Mouse (Mus musculus): Measurements from ENCODE around the gene Gm49359. TPM values are rescaled to one million over a fixed set of nuclear protein-coding genes. Genes with fewer than 3 reads are reported as not detected.
A peak's percentile ranks its signal among the peaks of the same experiment; 100 is the strongest.
"Not testable (repeated sequence)": the region's sequence is repeated elsewhere in the genome, so short reads cannot be mapped to it uniquely, and the experiment has no call there.

Gm49359 gene
- polyA plus RNA-seq (2014; fragmentation: Nextera tagmentation; extraction: Ambion mirVana) = 11.6 and 11.9 TPM in 2 replicates

GRCm38 (mm10) chr13:62466424-62467334 is at the start of gene Gm49359:
Gene Gm49359 (minus strand): TSS chr13:62466832.
- peak; percentile 96 for DNase-seq (ENCODE audit: low spot score, missing footprints)
- Histone ChIP-seq H3K9ac (ENCODE audit: low read length) (peak within 1 kb of the TSS; percentile 73), H3K27ac (ENCODE audit: low read depth, low read length) (peak within 1 kb of the TSS; percentile 48; the same call in 1 of the 2 replicates), H3K4me2 (peak within 1 kb of the TSS; percentile 32; the same call in 1 of the 2 replicates), H3K4me3 (ENCODE audit: low read depth, low read length) (peak within 1 kb of the TSS; percentile 61)
- ATAC-seq (ENCODE audit: low FRiP score) = peak; percentile 100
- 3% methylated on average over 28 of the region's 28 CpGs for WGBS
- H3K36me3 ChIP-seq (ENCODE audit: control insufficient read depth, insufficient read depth, low read length); H3K9me3 ChIP-seq (ENCODE audit: control insufficient read depth, low read length); H3K27me3 ChIP-seq (ENCODE audit: control insufficient read depth, insufficient read depth, low read length); H3K4me1 ChIP-seq (ENCODE audit: control insufficient read depth, insufficient read depth, low read length): not testable (repeated sequence)

- H3K9me3 ChIP-seq (ENCODE audit: control insufficient read depth, low read length); H3K4me1 ChIP-seq (ENCODE audit: control insufficient read depth, insufficient read depth, low read length); H3K27ac ChIP-seq (ENCODE audit: low read depth, low read length); H3K4me2 ChIP-seq; H3K4me3 ChIP-seq (ENCODE audit: low read depth, low read length); H3K27me3 ChIP-seq (ENCODE audit: control insufficient read depth, insufficient read depth, low read length); DNase-seq (ENCODE audit: low spot score, missing footprints); ATAC-seq (ENCODE audit: low FRiP score); H3K9ac ChIP-seq (ENCODE audit: low read length); H3K36me3 ChIP-seq (ENCODE audit: control insufficient read depth, insufficient read depth, low read length): not testable (repeated sequence)
- 81% methylated on average over 1 of the region's 1 CpGs for WGBS
These were observed 44.2 kb upstream of the Gm49359 start for GRCm38 (mm10) chr13:62510641-62511420.

- not testable (repeated sequence) for H3K9me3 ChIP-seq (ENCODE audit: control insufficient read depth, low read length); H3K4me1 ChIP-seq (ENCODE audit: control insufficient read depth, insufficient read depth, low read length); H3K27ac ChIP-seq (ENCODE audit: low read depth, low read length); H3K4me2 ChIP-seq; H3K36me3 ChIP-seq (ENCODE audit: control insufficient read depth, insufficient read depth, low read length); H3K9ac ChIP-seq (ENCODE audit: low read length); H3K4me3 ChIP-seq (ENCODE audit: low read depth, low read length); H3K27me3 ChIP-seq (ENCODE audit: control insufficient read depth, insufficient read depth, low read length); DNase-seq (ENCODE audit: low spot score, missing footprints); ATAC-seq (ENCODE audit: low FRiP score)
- 90% methylated on average over 8 of the region's 8 CpGs for WGBS
These were observed 6.0 kb upstream of the Gm49359 start for GRCm38 (mm10) chr13:62472661-62473060.

- H3K27me3 ChIP-seq (ENCODE audit: control insufficient read depth, insufficient read depth, low read length); H3K4me1 ChIP-seq (ENCODE audit: control insufficient read depth, insufficient read depth, low read length); H3K9me3 ChIP-seq (ENCODE audit: control insufficient read depth, low read length); H3K4me3 ChIP-seq (ENCODE audit: low read depth, low read length); H3K9ac ChIP-seq (ENCODE audit: low read length); H3K4me2 ChIP-seq; H3K27ac ChIP-seq (ENCODE audit: low read depth, low read length); ATAC-seq (ENCODE audit: low FRiP score); H3K36me3 ChIP-seq (ENCODE audit: control insufficient read depth, insufficient read depth, low read length): not testable (repeated sequence)
- peak; percentile 85 for DNase-seq (ENCODE audit: low spot score, missing footprints)
These were observed 3.3 kb upstream of the Gm49359 start for GRCm38 (mm10) chr13:62469947-62470346.

Small RNA genes lying within 50 kb of the gene (microRNA-seq; reads per million reads assigned to microRNA genes)
- not detected for gene Gm22256

Other genes starting within 250 kb of the Gm49359 start
- 4.8 TPM in 2 replicates for gene Gm3604, start 83.7 kb downstream of the Gm49359 start, polyA plus RNA-seq (2014; fragmentation: Nextera tagmentation; extraction: Ambion mirVana)
- gene Zfp935, start 91.7 kb upstream of the Gm49359 start, polyA plus RNA-seq (2014; fragmentation: Nextera tagmentation; extraction: Ambion mirVana) = not detected in 2 replicates
- gene Zfp934, start 104.4 kb upstream of the Gm49359 start, polyA plus RNA-seq (2014; fragmentation: Nextera tagmentation; extraction: Ambion mirVana) = 25.5 and 26.1 TPM in 2 replicates
- gene 6720489N17Rik, start 157.3 kb upstream of the Gm49359 start, polyA plus RNA-seq (2014; fragmentation: Nextera tagmentation; extraction: Ambion mirVana) = 16.4 and 17.3 TPM in 2 replicates